Comparison of ENCODE assay signal across 8 mouse cellular contexts in the genomic region with DNA sequence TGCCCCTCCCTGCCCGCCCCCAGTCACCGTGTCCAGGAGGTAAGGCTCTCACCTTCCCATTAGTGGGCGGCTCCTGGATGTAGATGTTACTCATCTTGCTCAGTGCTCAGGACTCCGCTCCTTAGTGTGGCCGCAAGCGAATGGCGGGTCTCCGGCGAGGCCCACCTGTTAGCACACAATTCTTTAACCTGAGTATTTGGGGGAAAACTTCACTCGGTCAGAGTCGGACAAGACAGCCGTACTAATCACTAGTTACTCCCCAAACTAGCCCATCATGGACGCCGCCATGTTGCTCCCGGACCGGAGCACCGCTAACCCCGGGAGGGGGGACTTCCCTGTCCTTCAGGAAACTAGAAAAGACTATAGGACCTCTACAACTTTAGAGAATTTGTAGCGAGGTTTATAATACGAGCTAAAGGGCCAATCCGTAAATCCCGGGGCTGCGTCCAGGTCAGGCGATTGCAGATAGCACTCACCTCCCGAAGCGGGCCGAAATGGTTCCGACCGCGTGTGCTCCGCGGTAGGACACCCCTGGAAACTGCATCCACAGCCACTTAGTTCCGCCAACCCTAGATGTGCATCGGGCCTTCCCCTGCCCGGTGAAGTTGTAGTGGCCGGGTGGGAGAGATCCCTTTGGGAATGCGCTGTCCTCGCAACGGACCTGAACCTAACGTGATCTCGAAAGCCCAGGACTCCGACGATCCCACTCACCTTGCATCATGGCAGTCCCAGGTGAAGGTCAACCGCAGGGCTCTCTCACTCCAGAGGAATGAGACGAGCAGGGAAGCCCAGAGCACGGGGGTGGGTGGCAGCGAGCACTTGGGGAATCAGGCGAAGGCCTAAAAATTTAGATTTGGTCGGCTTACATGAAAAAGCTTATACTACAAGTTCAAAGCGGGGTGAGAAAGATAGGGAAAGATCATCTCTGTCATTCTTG. TPM values are rescaled to one million over a fixed set of nuclear protein-coding genes. Genes with fewer than 3 reads are reported as not detected.
A peak's percentile ranks its signal among the peaks of the same experiment; 100 is the strongest.
DNase-seq lines count a peak whose midpoint lies in the region; ATAC-seq and TF ChIP-seq lines count a peak whose summit lies in the region.

A gene (minus strand): TSS at position 508 of the 937 bp plus-strand sequence.

- H3K9ac ChIP-seq in heart, embryonic 12.5 days, result peak within 1 kb of the TSS; percentile 80
- H3K9ac ChIP-seq in kidney, postnatal 0 days (ENCODE audit: low read depth, low read length), result peak within 1 kb of the TSS; percentile 87
- peak within 1 kb of the TSS; percentile 83 for H3K9ac ChIP-seq in liver, embryonic 11.5 days (ENCODE audit: low read depth, low read length)
- H3K9ac ChIP-seq in stomach, embryonic 14.5 days (replicated peaks; ENCODE audit: low read depth, low read length), result peak within 1 kb of the TSS; percentile 70

- peak within 1 kb of the TSS; percentile 77 for H3K4me2 ChIP-seq in heart, embryonic 12.5 days
- H3K4me2 ChIP-seq in kidney, postnatal 0 days (ENCODE audit: low read length), result peak within 1 kb of the TSS; percentile 75
- H3K4me2 ChIP-seq in liver, embryonic 11.5 days, result peak within 1 kb of the TSS; percentile 77
- H3K4me2 ChIP-seq in stomach, embryonic 14.5 days (replicated peaks; ENCODE audit: low read depth, low read length), result peak within 1 kb of the TSS; percentile 67

- peak; percentile 95 for ATAC-seq in heart, embryonic 12.5 days (ENCODE audit: insufficient number of reproducible peaks, low FRiP score)
- ATAC-seq in kidney, postnatal 0 days (replicated peaks; ENCODE audit: low FRiP score, low read depth), result peak; percentile 96
- peak; percentile 91 for ATAC-seq in liver, embryonic 11.5 days (replicated peaks; ENCODE audit: low FRiP score)
- peak; percentile 93 for ATAC-seq in stomach, embryonic 14.5 days (ENCODE audit: insufficient number of reproducible peaks, insufficient read depth, low FRiP score, low read depth)

- H3K4me1 ChIP-seq in erythroblast, embryonic 14.5 days (ENCODE audit: control insufficient read depth), result peaks cover 49% of the 10 kb centered on the region
- peaks cover 11% of the 10 kb centered on the region for H3K4me1 ChIP-seq in heart, embryonic 12.5 days (replicated peaks)
- H3K4me1 ChIP-seq in kidney, postnatal 0 days (replicated peaks; ENCODE audit: insufficient read depth, low read length), result peaks cover 16% of the 10 kb centered on the region
- H3K4me1 ChIP-seq in liver, embryonic 11.5 days (replicated peaks; ENCODE audit: control insufficient read depth, insufficient read depth, low read length), result peaks cover 14% of the 10 kb centered on the region; the same call in 1 of the 2 replicates
- 0 out of 2 replicates have a peak, but pooled peaks cover 3% of the 10 kb centered on the region for H3K4me1 ChIP-seq in stomach, embryonic 14.5 days (ENCODE audit: control insufficient read depth, insufficient read depth, low read length)

- peaks cover 6% of the 10 kb centered on the region for H3K79me3 ChIP-seq in C2C12 (ENCODE audit: low read depth)

- H3K27me3 ChIP-seq in C2C12 (ENCODE audit: control insufficient read depth, insufficient read depth, insufficient read length), result no peaks in the 10 kb centered on the region
- no peaks in the 10 kb centered on the region for H3K27me3 ChIP-seq in erythroblast, embryonic 14.5 days (ENCODE audit: control insufficient read depth)
- no peaks in the 10 kb centered on the region for H3K27me3 ChIP-seq in heart, embryonic 12.5 days (replicated peaks)
- no peaks in the 10 kb centered on the region for H3K27me3 ChIP-seq in kidney, postnatal 0 days (ENCODE audit: insufficient read depth, low read length)
- H3K27me3 ChIP-seq in liver, embryonic 11.5 days (replicated peaks; ENCODE audit: control insufficient read depth, insufficient read depth, low read length), result no peaks in the 10 kb centered on the region
- H3K27me3 ChIP-seq in stomach, embryonic 14.5 days (ENCODE audit: control insufficient read depth, insufficient read depth, low read length), result no peaks in the 10 kb centered on the region

- H3K79me2 ChIP-seq in C2C12 (ENCODE audit: control insufficient read depth, insufficient read depth), result peaks cover 57% of the 10 kb centered on the region

- under 1% methylated on average over 50 of the region's 50 CpGs for whole genome bisulfite sequencing in heart, embryonic 12.5 days
- WGBS in kidney, postnatal 0 days, result 1% methylated on average over 50 of the region's 50 CpGs
- under 1% methylated on average over 50 of the region's 50 CpGs for WGBS in liver, embryonic 11.5 days
- under 1% methylated on average over 50 of the region's 50 CpGs for WGBS in stomach, embryonic 14.5 days

- H3K9me3 ChIP-seq in erythroblast, embryonic 14.5 days (ENCODE audit: control insufficient read depth, low read length), result no peaks in the 10 kb centered on the region
- H3K9me3 ChIP-seq in heart, embryonic 12.5 days (replicated peaks), result no peaks in the 10 kb centered on the region
- no peaks in the 10 kb centered on the region for H3K9me3 ChIP-seq in kidney, postnatal 0 days (replicated peaks; ENCODE audit: low read length)
- no peaks in the 10 kb centered on the region for H3K9me3 ChIP-seq in liver, embryonic 11.5 days (ENCODE audit: control insufficient read depth, low read length)
- H3K9me3 ChIP-seq in stomach, embryonic 14.5 days (ENCODE audit: control insufficient read depth, low read depth, low read length), result no peaks in the 10 kb centered on the region

- H3K4me3 ChIP-seq in C2C12 (ENCODE audit: insufficient read depth, poor library complexity, severe bottlenecking), result peak within 1 kb of the TSS; percentile 83
- peak within 1 kb of the TSS; percentile 76 for H3K4me3 ChIP-seq in erythroblast, embryonic 14.5 days (replicated peaks)
- peak within 1 kb of the TSS; percentile 82 for H3K4me3 ChIP-seq in heart, embryonic 12.5 days
- peak within 1 kb of the TSS; percentile 64 for H3K4me3 ChIP-seq in kidney, postnatal 0 days (replicated peaks; ENCODE audit: low read depth, low read length)
- peak within 1 kb of the TSS; percentile 75 for H3K4me3 ChIP-seq in liver, embryonic 11.5 days (ENCODE audit: low read depth, low read length)
- peak within 1 kb of the TSS; percentile 79 for H3K4me3 ChIP-seq in stomach, embryonic 14.5 days (ENCODE audit: low read depth, low read length)

- no peaks in the 10 kb centered on the region for H3K36me3 ChIP-seq in C2C12 (ENCODE audit: control insufficient read depth, insufficient read depth)
- peaks cover 19% of the 10 kb centered on the region for H3K36me3 ChIP-seq in erythroblast, embryonic 14.5 days (ENCODE audit: control insufficient read depth)
- H3K36me3 ChIP-seq in heart, embryonic 12.5 days, result peaks cover 10% of the 10 kb centered on the region; the same call in 1 of the 2 replicates
- H3K36me3 ChIP-seq in kidney, postnatal 0 days (ENCODE audit: insufficient read depth, low read length), result no peaks in the 10 kb centered on the region
- H3K36me3 ChIP-seq in liver, embryonic 11.5 days (ENCODE audit: control insufficient read depth, insufficient read depth, low read length), result no peaks in the 10 kb centered on the region
- H3K36me3 ChIP-seq in stomach, embryonic 14.5 days (ENCODE audit: control insufficient read depth, insufficient read depth, low read length), result no peaks in the 10 kb centered on the region

- TF ChIP-seq CTCF in C2C12 (IDR thresholded peaks at IDR 0.05; ENCODE audit: control insufficient read depth, insufficient read depth, insufficient read length), result no peak
- no peak for TF ChIP-seq CTCF in brain, embryonic 14.5 days (IDR thresholded peaks at IDR 0.05; ENCODE audit: borderline replicate concordance, extremely low read depth, insufficient read depth, insufficient read length)
- no peak for TF ChIP-seq CTCF in kidney, postnatal 0 days (IDR thresholded peaks at IDR 0.05; ENCODE audit: low read depth)

- H3K27ac ChIP-seq in heart, embryonic 12.5 days (ENCODE audit: poor library complexity, severe bottlenecking), result peak within 1 kb of the TSS; percentile 50
- peak within 1 kb of the TSS; percentile 87 for H3K27ac ChIP-seq in kidney, postnatal 0 days
- H3K27ac ChIP-seq in liver, embryonic 11.5 days (ENCODE audit: low read depth, low read length), result peak within 1 kb of the TSS; percentile 33; the same call in 1 of the 2 replicates
- H3K27ac ChIP-seq in stomach, embryonic 14.5 days (ENCODE audit: low read length), result peak within 1 kb of the TSS; percentile 80

- peak; percentile 96 for DNase-seq in brain, embryonic 14.5 days (ENCODE audit: low read depth)
- DNase-seq in kidney, postnatal 0 days (ENCODE audit: low spot score), result peak; percentile 90
- peak; percentile 87 for DNase-seq in liver, embryonic 11.5 days (ENCODE audit: low spot score)
- DNase-seq in naive thymus-derived CD4-positive, alpha-beta T cell, adult 2 months (ENCODE audit: low read depth), result peak; percentile 96

- H3ac ChIP-seq in C2C12 (ENCODE audit: control insufficient read depth, insufficient read length, low read depth), result peak within 1 kb of the TSS; percentile 88

- peak; percentile 23; the same call in 1 of the 2 replicates for TF ChIP-seq POLR2A in brain, embryonic 14.5 days (IDR thresholded peaks at IDR 0.05; ENCODE audit: borderline replicate concordance, extremely low read depth, insufficient read depth, insufficient read length, poor library complexity, severe bottlenecking)

TF ChIP-seq in C2C12, 6 proteins besides CTCF, POLR2A, EP300 and RAD21:
- TF ChIP-seq MAX (IDR thresholded peaks at IDR 0.05) (peak; percentile 74), FOSL1 (IDR thresholded peaks at IDR 0.05; ENCODE audit: insufficient read depth, low read length, poor library complexity, severe bottlenecking) (no peak), CEBPB (IDR thresholded peaks at IDR 0.05; ENCODE audit: low read depth) (no peak)
TF ChIP-seq in C2C12: peak in this region for 1.

RNA-seq across cellular contexts. Expression of the gene that starts here (rescaled TPM):
- 5.1 TPM for polyA plus RNA-seq in C2C12 (2012; fragmentation: generic; extraction: Trizol)
- polyA plus RNA-seq in brain, embryonic 14.5 days (2012; rRNA removed), result 10.4 and 12.3 TPM in 2 replicates
- 0.06 and 0.13 TPM in 2 replicates for polyA plus RNA-seq in erythroblast, embryonic 14.5 days (2012)
- 22.3 and 23.8 TPM in 2 replicates for polyA plus RNA-seq in heart, embryonic 12.5 days (2016; fragmentation: Nextera tagmentation; extraction: Ambion mirVana)
- polyA plus RNA-seq in kidney, postnatal 0 days (2015; fragmentation: Nextera tagmentation; extraction: Ambion mirVana), result 25.4 and 27.6 TPM in 2 replicates
- 20.8 and 21.7 TPM in 2 replicates for polyA plus RNA-seq in liver, embryonic 11.5 days (2014; fragmentation: Nextera tagmentation; extraction: Ambion mirVana)
- polyA plus RNA-seq in stomach, embryonic 14.5 days (2014; fragmentation: Nextera tagmentation; extraction: Ambion mirVana), result 36.0 and 36.4 TPM in 2 replicates

Comparison
In these comparisons a context has a peak if more than half of its experiments do, and no peak if none do; other contexts are left out.
1. Peak in every context shown above with its lines: DNase-seq, ATAC-seq, H3K4me3 ChIP-seq and H3K27ac ChIP-seq.
2. H3K27ac ChIP-seq: peak in every context shown above with its lines; median percentile 87 in kidney, postnatal 0 days; 80 in stomach, embryonic 14.5 days; 50 in heart, embryonic 12.5 days; 33 in liver, embryonic 11.5 days.